Mouse (Mus musculus) heart, postnatal 0 days (tissue): ENCODE data around the gene Nod2.

ENCODE experiments used
- CTCF ChIP-seq: IDR thresholded peaks from 2 replicates; pipeline ENCODE4 v1.5.1; 2016; ENCODE audit warnings: antibody characterized with exemption, control low read depth, low read depth
- EP300 ChIP-seq: IDR thresholded peaks from 2 replicates; pipeline ENCODE4 v1.6.1; 2016; ENCODE audit warnings: antibody characterized with exemption, low read depth

DNA sequence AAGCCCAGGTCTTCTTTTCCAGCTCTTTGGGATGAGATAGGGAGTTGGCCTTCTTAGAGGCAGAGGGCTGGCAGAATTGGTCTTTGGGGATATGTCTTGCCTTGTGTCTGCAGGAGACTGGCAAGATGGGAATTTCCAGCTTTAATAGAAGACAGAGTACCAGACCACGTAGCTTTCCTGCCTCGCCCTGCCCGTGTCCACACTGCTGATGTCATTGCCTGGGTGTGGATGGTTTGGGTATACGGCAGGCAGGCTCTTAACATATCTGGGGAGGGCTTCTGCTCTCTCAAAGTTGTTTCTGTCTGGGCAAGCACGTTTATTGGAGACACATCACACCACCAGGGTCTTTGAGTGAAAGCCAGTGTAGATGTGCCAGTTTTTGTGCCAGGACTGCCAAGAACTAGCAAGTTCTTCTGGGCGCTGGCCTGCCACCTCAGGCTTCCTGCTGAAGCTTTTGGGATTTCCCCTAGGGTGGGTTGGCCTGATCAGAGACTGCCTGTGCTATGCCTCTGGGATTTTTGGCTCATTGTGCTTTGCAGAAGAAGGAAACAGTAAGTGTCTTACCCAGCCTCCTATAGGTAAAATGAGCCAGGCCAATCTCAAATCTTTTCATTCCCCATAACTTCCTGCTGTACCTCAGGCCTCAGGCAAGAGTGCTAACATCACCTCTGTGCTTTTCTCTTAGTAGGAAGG is 3.0 kb downstream of the Nod2 start:
- TF ChIP-seq CTCF (no peak), EP300 (no peak)
